Mouse (Mus musculus) olfactory bulb, adult 2 months (tissue): ENCODE data around the gene Sh2d1b2.

Source experiments
- CTCF ChIP-seq: fragments of 200-500 bp; IDR thresholded peaks from 2 replicates; pipeline ENCODE4 v1.5.1; 2012; ENCODE audit warnings: low read depth, mild to moderate bottlenecking, low read length, moderate library complexity; ENCODE audit not compliant: insufficient read depth
- POLR2A ChIP-seq: fragments of 200-500 bp; IDR thresholded peaks from 2 replicates; pipeline ENCODE4 v1.6.1; 2012; ENCODE audit warnings: mild to moderate bottlenecking, low read depth, low read length, moderate library complexity; ENCODE audit not compliant: insufficient read depth

GRCm38 (mm10) chr1:170245016-170245415 lies 12.5 kb downstream of the Sh2d1b2 start:
- TF ChIP-seq CTCF (no peak), POLR2A (no peak)
